ENCODE assay signal across 8 mouse cellular contexts in the genomic region with DNA sequence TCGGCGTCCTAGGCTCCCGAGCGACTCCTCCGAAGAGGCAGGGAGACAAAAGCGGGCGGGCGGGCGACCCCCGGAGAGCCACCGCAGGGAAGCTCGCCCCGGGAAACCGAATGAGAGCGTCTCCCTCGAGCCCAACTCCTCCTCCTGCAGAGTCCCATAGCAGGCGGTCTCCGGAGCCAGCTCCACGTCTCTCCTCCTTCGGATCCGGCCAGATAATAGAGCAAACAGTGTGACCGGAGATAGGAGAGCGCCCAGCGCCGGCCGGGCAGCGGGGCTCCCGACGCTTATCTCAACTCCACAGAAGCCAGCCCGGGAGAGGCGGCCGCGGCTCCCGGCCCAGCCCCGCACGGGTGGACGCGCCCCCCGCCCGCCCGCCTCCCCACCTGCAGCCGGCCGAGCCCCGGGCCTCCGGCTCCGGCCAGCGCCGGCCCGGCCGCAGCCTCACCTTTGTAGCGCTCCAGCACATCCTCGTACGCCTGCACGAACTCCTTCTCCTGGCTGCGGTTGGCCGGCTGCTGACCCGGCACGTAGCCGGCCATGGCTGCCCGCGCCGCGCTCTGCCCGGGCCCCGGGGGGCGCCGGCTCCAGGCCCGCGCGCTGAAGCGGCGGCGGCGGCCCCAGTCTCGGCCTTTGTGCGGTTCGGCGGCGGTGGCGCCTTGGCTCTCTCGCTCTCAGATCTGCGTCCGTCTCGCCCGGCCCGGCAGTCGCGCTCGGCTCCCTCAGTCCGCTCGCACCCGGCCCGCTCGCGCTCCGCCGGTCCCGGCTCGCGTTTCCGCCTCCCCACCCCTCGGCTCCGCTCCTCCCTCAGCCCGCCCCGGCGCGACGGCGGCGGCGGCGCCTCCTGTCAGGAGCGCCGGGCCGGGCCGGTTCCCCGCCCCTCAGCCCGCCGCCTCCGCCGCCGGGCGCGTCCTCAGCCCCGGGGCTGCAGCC. TPM values are rescaled to one million over a fixed set of nuclear protein-coding genes. Genes with fewer than 3 reads are reported as not detected.
DNase-seq lines count a peak whose midpoint lies in the region; ATAC-seq and TF ChIP-seq lines count a peak whose summit lies in the region.

No protein-coding gene starts in this region.

- H3K9ac ChIP-seq in forebrain, embryonic 14.5 days (ENCODE audit: low read length) = peak overlapping the region; percentile 99

- no peak for TF ChIP-seq CTCF in layer of hippocampus, adult 2 months (conservative IDR thresholded peaks at IDR 0.05)

- DNase-seq in NIH3T3 (ENCODE audit: low read depth) = peak; percentile 86
- DNase-seq in c-Kit-positive CD71-positive TER-119-positive erythroid progenitor cells, embryonic 14.5 days (ENCODE audit: low spot score) = peak; percentile 81
- DNase-seq in forebrain, embryonic 14.5 days (ENCODE audit: low spot score) = peak; percentile 69
- peak; percentile 78 to 85 for DNase-seq in heart, postnatal 36 days
- peak; percentile 51 to 64 for DNase-seq in layer of hippocampus, adult 2 months (ENCODE audit: low spot score in 2 of 2)
- peak; percentile 78 for DNase-seq in lung, postnatal 36 days
- DNase-seq in retina, postnatal 1 day = peak; percentile 72
- peak; percentile 71 for DNase-seq in urinary bladder, postnatal 25 days (ENCODE audit: low spot score)

- peak overlapping the region; percentile 82 for H3K4me2 ChIP-seq in forebrain, embryonic 14.5 days (ENCODE audit: low read length)

- WGBS in forebrain, embryonic 14.5 days = under 1% methylated on average over 89 of the region's 125 CpGs

- H3K36me3 ChIP-seq in forebrain, embryonic 14.5 days (ENCODE audit: control insufficient read depth, insufficient read depth, low read length) = no peaks in the 10 kb centered on the region

- no peaks in the 10 kb centered on the region for H3K9me3 ChIP-seq in forebrain, embryonic 14.5 days (replicated peaks; ENCODE audit: control insufficient read depth, low read length)

- H3K27ac ChIP-seq in forebrain, embryonic 14.5 days (ENCODE audit: low read depth, low read length) = peak overlapping the region; percentile 99
- peak overlapping the region; percentile 91 for H3K27ac ChIP-seq in layer of hippocampus, adult 2 months

- peaks cover 45% of the 10 kb centered on the region for H3K4me1 ChIP-seq in forebrain, embryonic 14.5 days (ENCODE audit: control insufficient read depth, insufficient read depth, low read length)

- intact Hi-C loops in heart, postnatal 36 days (cut with DNase I) = loop anchor here (1.0 to 5.0 kb wide), 2 partner anchors 31 to 252 kb away; no protein-coding TSS in a partner anchor

- no peaks in the 10 kb centered on the region for H3K27me3 ChIP-seq in forebrain, embryonic 14.5 days (replicated peaks; ENCODE audit: control insufficient read depth, insufficient read depth, low read length)

- H3K4me3 ChIP-seq in forebrain, embryonic 14.5 days (ENCODE audit: low read depth, low read length) = peak overlapping the region; percentile 92
- peak overlapping the region; percentile 74 for H3K4me3 ChIP-seq in layer of hippocampus, adult 2 months

- ATAC-seq in forebrain, embryonic 14.5 days = peak; percentile 70

RNA-seq across cellular contexts. Expression of gene Macf1, which starts 19.9 kb away (rescaled TPM):
- polyA plus RNA-seq in forebrain, embryonic 14.5 days (2014; fragmentation: Nextera tagmentation; extraction: Ambion mirVana) = 76.5 and 101 TPM in 2 replicates
- 100 to 1,000 TPM; 228 to 240 TPM for total RNA-seq in heart, postnatal 36 days (2021)
- total RNA-seq in layer of hippocampus, adult 2 months (2021) = 100 to 1,000 TPM; 231 to 247 TPM

RNA-seq across cellular contexts. Expression of gene Ndufs5, which starts 53.7 kb away (rescaled TPM):
- polyA plus RNA-seq in forebrain, embryonic 14.5 days (2014; fragmentation: Nextera tagmentation; extraction: Ambion mirVana) = 397 and 481 TPM in 2 replicates
- total RNA-seq in heart, postnatal 36 days (2021) = 100 to 1,000 TPM; 432 to 469 TPM
- total RNA-seq in layer of hippocampus, adult 2 months (2021) = 100 to 1,000 TPM; 169 to 194 TPM

Comparison
In these comparisons a context has a peak if more than half of its experiments do, and no peak if none do; other contexts are left out.
1. Peak in every context shown above with its lines: DNase-seq, ATAC-seq, H3K4me3 ChIP-seq and H3K27ac ChIP-seq.